Mouse (Mus musculus) ES-Bruce4 (cell line): ENCODE measurements around the gene Tmem170b. TPM values are rescaled to one million over a fixed set of nuclear protein-coding genes. Genes with fewer than 3 reads are reported as not detected.
A peak's percentile ranks its signal among the peaks of the same experiment; 100 is the strongest.

ENCODE experiments used
- H3K27ac ChIP-seq: 2 replicates; pipeline ENCODE4 v1.5.1; 2012; ENCODE audit warnings: low read length, inconsistent platforms; ENCODE audit not compliant: insufficient read depth
- H3K27me3 ChIP-seq: 2 replicates; pipeline ENCODE4 v1.6.1; 2012; ENCODE audit warnings: mild to moderate bottlenecking, low read length, inconsistent platforms; ENCODE audit not compliant: control insufficient read depth, poor library complexity, insufficient read depth, severe bottlenecking
- H3K36me3 ChIP-seq: 2 replicates; pipeline ENCODE4 v1.6.1; 2012; ENCODE audit warnings: inconsistent platforms, mild to moderate bottlenecking, low read length, moderate library complexity; ENCODE audit not compliant: control insufficient read depth, poor library complexity, insufficient read depth, severe bottlenecking
- H3K4me1 ChIP-seq: one replicate; pipeline ENCODE4 v1.8.1; 2011; ENCODE audit warnings: low read length; ENCODE audit not compliant: control insufficient read depth, insufficient read depth
- H3K4me3 ChIP-seq: 2 replicates; pipeline ENCODE4 v1.5.1; 2011; ENCODE audit warnings: low read depth, mild to moderate bottlenecking, low read length
- H3K9ac ChIP-seq: 2 replicates; pipeline ENCODE4 v1.6.1; 2012; ENCODE audit warnings: low read depth, mild to moderate bottlenecking, inconsistent platforms; ENCODE audit not compliant: poor library complexity, severe bottlenecking
- H3K9me3 ChIP-seq: replicated peaks from 2 replicates; pipeline ENCODE4 v1.6.1; 2012; ENCODE audit warnings: mild to moderate bottlenecking, low read length, inconsistent platforms; ENCODE audit not compliant: control insufficient read depth, poor library complexity, insufficient read depth, severe bottlenecking
- CTCF ChIP-seq: IDR thresholded peaks from one replicate; pipeline ENCODE4 v1.8.1; 2011; ENCODE audit warnings: low read depth, low read length
- EP300 ChIP-seq: IDR thresholded peaks from 2 replicates; pipeline ENCODE4 v1.6.1; 2011; ENCODE audit warnings: low read depth, low read length; ENCODE audit not compliant: insufficient read depth
- POLR2A ChIP-seq: IDR thresholded peaks from one replicate; pipeline ENCODE4 v1.8.1; 2011; ENCODE audit warnings: low read length; ENCODE audit not compliant: insufficient read depth
- polyA plus RNA-seq: library from polyadenylated mRNA; stranded (reverse); fragments of >200 nt; gene quantifications from 2 replicates; pipeline ENCODE4 v1.2.4, GENCODE M21; 2011; ENCODE audit warnings: low read depth; ENCODE audit not compliant: missing spikeins, insufficient read depth, insufficient read length

The Tmem170b gene
- polyA plus RNA-seq, 1 experiment, result 9.0 TPM

- Histone ChIP-seq H3K27ac (no peak overlapping the region), H3K4me3 (no peak overlapping the region), H3K36me3 (no peaks in the 10 kb centered on the region), H3K9ac (no peak overlapping the region), H3K27me3 (no peaks in the 10 kb centered on the region), H3K9me3 (no peaks in the 10 kb centered on the region), H3K4me1 (no peaks in the 10 kb centered on the region)
- TF ChIP-seq CTCF, result no peak
- no peak for TF ChIP-seq POLR2A
- TF ChIP-seq EP300, result no peak
These were observed 13.8 kb downstream of the Tmem170b start for GRCm38 (mm10) chr13:41619470-41619869.

GRCm38 (mm10) chr13:41620132-41620531, 14.4 kb downstream of the Tmem170b start:
- H3K9me3 ChIP-seq, result no peaks in the 10 kb centered on the region
- H3K9ac ChIP-seq, result no peak overlapping the region
- H3K4me3 ChIP-seq, result no peak overlapping the region
- H3K36me3 ChIP-seq, result no peaks in the 10 kb centered on the region
- H3K4me1 ChIP-seq, result no peaks in the 10 kb centered on the region
- H3K27me3 ChIP-seq, result no peaks in the 10 kb centered on the region
- no peak overlapping the region for H3K27ac ChIP-seq
- no peak for TF ChIP-seq CTCF

DNA sequence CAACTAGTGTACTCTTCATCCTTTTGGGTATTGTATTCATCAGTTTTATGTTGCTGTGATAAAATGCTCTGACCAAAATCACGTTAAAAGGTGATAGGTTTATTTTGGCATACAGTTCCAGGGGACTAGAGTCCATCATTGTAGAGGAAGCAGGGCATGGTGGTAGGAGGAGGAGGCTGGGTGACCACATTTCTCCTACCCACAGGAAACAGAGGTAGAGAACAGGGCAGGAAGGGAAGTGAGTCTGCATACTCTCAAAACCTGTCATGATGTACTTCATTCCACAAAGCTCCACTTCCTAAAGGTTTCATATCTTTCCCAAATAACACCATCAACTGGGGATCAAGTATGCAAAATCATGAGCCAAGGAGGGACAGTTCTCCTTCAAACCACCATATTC, 18.4 kb downstream of the Tmem170b start:
- TF ChIP-seq POLR2A (no peak), EP300 (no peak), CTCF (no peak)
- Histone ChIP-seq H3K4me1 (no peaks in the 10 kb centered on the region), H3K36me3 (no peaks in the 10 kb centered on the region; the same call in 1 of the 2 replicates), H3K27ac (no peak overlapping the region), H3K4me3 (no peak overlapping the region), H3K27me3 (no peaks in the 10 kb centered on the region), H3K9ac (no peak overlapping the region), H3K9me3 (no peaks in the 10 kb centered on the region)

DNA sequence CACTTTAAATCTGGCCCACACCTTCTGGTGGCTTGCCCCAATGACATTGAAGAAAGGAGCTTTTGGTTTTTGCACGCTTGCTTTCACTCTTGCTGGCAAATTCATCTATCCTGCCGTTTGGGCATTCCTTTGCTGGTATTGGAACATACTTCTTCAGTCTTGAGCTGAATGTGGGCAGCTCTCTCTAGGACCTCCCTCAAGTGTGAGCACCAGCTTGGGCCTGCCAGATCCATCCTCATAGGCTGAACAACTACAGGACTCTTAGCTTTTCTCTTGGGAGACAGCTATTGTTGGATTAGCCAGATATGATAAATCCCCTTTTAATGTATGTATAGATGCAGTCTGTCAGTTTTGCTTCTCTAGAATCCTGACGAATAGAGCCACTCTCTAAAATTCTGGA, 19.5 kb downstream of the Tmem170b start:
- H3K4me1 ChIP-seq, result no peaks in the 10 kb centered on the region
- H3K9me3 ChIP-seq, result no peaks in the 10 kb centered on the region
- no peak for TF ChIP-seq CTCF
- TF ChIP-seq EP300, result no peak
- TF ChIP-seq POLR2A, result no peak
- no peak overlapping the region for H3K9ac ChIP-seq
- no peaks in the 10 kb centered on the region for H3K27me3 ChIP-seq
- no peaks in the 10 kb centered on the region; the same call in 1 of the 2 replicates for H3K36me3 ChIP-seq
- H3K27ac ChIP-seq, result no peak overlapping the region
- H3K4me3 ChIP-seq, result no peak overlapping the region

- no peaks in the 10 kb centered on the region for H3K9me3 ChIP-seq
- no peaks in the 10 kb centered on the region for H3K4me1 ChIP-seq
- H3K4me3 ChIP-seq, result no peak overlapping the region
- no peak overlapping the region for H3K9ac ChIP-seq
- no peak overlapping the region for H3K27ac ChIP-seq
- H3K36me3 ChIP-seq, result no peaks in the 10 kb centered on the region; the same call in 1 of the 2 replicates
- no peaks in the 10 kb centered on the region for H3K27me3 ChIP-seq
- no peak for TF ChIP-seq EP300
- TF ChIP-seq POLR2A, result no peak
- TF ChIP-seq CTCF, result no peak
These were observed 21.7 kb downstream of the Tmem170b start for GRCm38 (mm10) chr13:41627277-41627916.

DNA sequence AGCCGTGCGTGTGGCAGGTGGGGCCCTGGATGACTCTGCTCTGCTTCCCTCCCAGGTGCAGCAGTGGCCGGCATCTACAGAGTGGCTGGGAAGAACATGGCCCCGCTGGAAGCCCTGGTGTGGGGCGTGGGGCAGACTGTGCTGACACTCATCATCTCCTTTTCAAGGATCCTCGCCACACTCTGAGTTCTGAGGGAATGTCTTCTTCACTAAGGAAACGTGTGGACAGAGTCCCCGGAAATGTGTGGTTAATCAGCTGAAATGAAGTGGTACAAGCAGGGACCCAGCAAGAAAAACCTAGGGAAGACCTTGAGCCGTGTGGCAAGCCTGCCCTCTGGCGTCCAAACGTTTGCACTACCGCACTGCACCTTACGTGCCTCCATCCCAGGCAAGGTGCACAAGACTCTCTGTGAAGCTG, 28.7 kb downstream of the Tmem170b start:
- no peak overlapping the region for H3K27ac ChIP-seq
- H3K27me3 ChIP-seq, result no peaks in the 10 kb centered on the region
- H3K36me3 ChIP-seq, result no peaks in the 10 kb centered on the region
- H3K9me3 ChIP-seq, result no peaks in the 10 kb centered on the region
- no peaks in the 10 kb centered on the region for H3K4me1 ChIP-seq
- no peak for TF ChIP-seq POLR2A
- peak; percentile 97 for TF ChIP-seq CTCF
- no peak overlapping the region for H3K4me3 ChIP-seq
- H3K9ac ChIP-seq, result no peak overlapping the region
